Mouse (Mus musculus) ZHBTc4 (cell line): ENCODE data around the gene Rasal3.

Experiments
- DNase-seq: peaks from one replicate; pipeline ENCODE4 v3.0.0-alpha.2; 2011; ENCODE audit warnings: low read depth, low spot score

Gene Rasal3

GRCm38 (mm10) chr17:32356281-32356680 lies 47.1 kb downstream of the Rasal3 start:
- no peak for DNase-seq

- DNase-seq: no peak
Measured at GRCm38 (mm10) chr17:32355031-32355430, 48.4 kb downstream of the Rasal3 start.

GRCm38 (mm10) chr17:32354211-32354610 lies 49.2 kb downstream of the Rasal3 start:
- DNase-seq: no peak

GRCm38 (mm10) chr17:32353696-32354095 lies 49.7 kb downstream of the Rasal3 start:
- DNase-seq: no peak

- DNase-seq: no peak
Measured at GRCm38 (mm10) chr17:32351726-32352125, 51.7 kb downstream of the Rasal3 start.

- DNase-seq: no peak
Measured at GRCm38 (mm10) chr17:32351269-32351668, 52.1 kb downstream of the Rasal3 start.

GRCm38 (mm10) chr17:32350382-32350983 lies 52.9 kb downstream of the Rasal3 start, which contains the start of gene Akap8l:
Gene Akap8l (minus strand): TSS chr17:32350607.
- DNase-seq: peak; percentile 99

- DNase-seq: no peak
Measured at GRCm38 (mm10) chr17:32349851-32350381, 53.5 kb downstream of the Rasal3 start.

- DNase-seq: peak; percentile 74
Measured at GRCm38 (mm10) chr17:32349037-32349732, 54.2 kb downstream of the Rasal3 start.

- no peak for DNase-seq
Measured at GRCm38 (mm10) chr17:32348406-32348805, 55.0 kb downstream of the Rasal3 start.

- DNase-seq: no peak
Measured at GRCm38 (mm10) chr17:32341102-32341501, 62.3 kb downstream of the Rasal3 start.
